Mouse (Mus musculus) induced T-regulatory cell, adult 2 months (primary cell): ENCODE results near the gene Notch3.

Experiments used
- DNase-seq: peaks from one replicate; pipeline ENCODE4 v3.0.0-alpha.2; 2012; ENCODE audit warnings: low read depth

Notch3 gene

DNA sequence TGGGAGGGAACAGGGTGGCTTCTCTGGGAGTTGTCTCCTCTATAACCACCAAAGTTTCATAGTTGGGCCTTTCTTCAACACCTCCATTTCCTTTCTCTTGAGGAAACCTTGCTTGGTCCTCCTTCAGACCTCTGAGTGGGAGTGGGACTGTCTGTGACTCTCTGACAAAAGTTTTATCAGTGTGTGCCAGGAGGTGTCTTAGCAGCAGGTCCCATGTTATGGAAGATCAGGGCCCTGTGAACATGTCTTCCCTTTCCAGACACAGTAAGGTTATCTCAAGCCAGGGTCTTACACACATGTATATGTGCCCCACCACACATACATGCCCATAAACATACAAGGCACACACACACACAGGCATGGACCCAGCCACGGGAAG lies 74.4 kb downstream of the Notch3 start:
- DNase-seq: no peak

DNA sequence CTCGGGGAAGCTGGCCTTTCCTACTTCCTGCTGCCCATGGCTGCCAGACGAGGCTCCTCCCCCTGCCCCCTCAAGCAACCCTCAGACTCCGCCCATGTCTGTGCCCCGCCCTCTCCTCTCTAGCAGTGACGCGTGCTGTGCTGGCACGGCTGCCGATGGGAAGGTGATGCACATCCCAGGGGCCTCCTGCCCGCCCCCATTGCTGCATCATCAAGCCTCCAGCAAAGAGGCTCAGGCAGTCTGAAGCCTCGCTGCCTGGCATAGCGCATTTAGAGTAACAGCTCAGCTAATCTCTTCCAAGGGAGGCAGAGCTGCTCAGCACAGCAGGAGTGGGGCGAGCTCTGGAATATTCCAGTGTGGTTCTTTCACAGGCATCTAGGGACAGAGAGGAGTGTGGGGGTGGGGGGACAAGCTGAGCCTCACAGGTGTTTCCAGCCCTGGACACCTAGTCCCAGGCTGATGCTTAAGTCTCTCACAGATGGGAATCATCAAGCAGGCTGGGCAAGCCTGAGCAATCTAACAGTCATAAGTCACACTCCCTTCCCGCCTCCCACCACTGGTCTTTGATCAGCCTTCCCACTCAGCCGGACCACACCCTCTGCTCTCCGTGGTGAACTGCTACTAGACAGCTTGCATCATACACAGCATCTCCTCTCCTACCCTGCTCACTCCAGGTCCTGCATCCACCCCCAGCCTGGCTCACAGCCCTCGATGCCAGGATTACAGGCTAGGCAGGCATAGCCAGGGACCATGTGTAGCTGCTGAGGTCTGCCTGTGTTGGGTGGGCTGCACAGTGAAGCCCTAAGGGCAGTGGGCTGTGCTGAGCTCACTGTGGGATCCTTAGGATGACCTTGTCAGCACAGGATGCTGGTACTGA lies 75.0 kb downstream of the Notch3 start:
- DNase-seq: peak; percentile 88

GRCm38 (mm10) chr17:32091032-32091363 lies 75.7 kb downstream of the Notch3 start:
- DNase-seq: no peak

DNA sequence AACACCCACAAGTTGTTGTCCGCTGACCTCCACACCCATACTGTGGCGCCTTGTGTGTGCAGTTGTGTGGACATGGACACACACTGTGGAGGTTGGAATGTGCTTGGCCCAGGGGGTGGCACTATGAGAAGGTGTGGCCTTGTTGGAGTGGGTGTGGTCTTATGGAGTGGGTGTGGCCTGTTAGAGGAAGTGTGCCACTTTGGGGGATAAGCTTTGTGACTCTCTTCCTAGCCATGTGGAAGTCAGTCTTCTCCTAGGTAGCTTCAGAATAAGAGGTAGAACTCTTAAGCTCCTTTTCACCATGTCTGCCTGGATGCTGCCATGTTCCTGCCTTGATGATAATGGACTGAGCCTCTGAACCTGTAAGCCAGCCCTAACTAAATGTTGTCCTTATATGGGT lies 79.6 kb downstream of the Notch3 start:
- DNase-seq: no peak

GRCm38 (mm10) chr17:32083351-32083750 lies 83.3 kb downstream of the Notch3 start:
- no peak for DNase-seq

GRCm38 (mm10) chr17:32075164-32075563 lies 91.5 kb downstream of the Notch3 start:
- DNase-seq: peak; percentile 75

GRCm38 (mm10) chr17:32074658-32075057 lies 92.0 kb downstream of the Notch3 start:
- DNase-seq: no peak

- peak; percentile 86 for DNase-seq
Measured at GRCm38 (mm10) chr17:32073359-32073758, 93.3 kb downstream of the Notch3 start.
